Mouse (Mus musculus) spleen, postnatal 14 days (tissue): ENCODE measurements around the gene Zfp444.
"Not testable (repeated sequence)": the region's sequence is repeated elsewhere in the genome, so short reads cannot be mapped to it uniquely, and the experiment has no call there.

ENCODE experiments used
- DNase-seq, 2 experiments: peaks; one replicate each; pipeline ENCODE4 v3.0.0; 2021 to 2022; ENCODE audit warnings: low spot score in 2 of 2

The Zfp444 gene

DNA sequence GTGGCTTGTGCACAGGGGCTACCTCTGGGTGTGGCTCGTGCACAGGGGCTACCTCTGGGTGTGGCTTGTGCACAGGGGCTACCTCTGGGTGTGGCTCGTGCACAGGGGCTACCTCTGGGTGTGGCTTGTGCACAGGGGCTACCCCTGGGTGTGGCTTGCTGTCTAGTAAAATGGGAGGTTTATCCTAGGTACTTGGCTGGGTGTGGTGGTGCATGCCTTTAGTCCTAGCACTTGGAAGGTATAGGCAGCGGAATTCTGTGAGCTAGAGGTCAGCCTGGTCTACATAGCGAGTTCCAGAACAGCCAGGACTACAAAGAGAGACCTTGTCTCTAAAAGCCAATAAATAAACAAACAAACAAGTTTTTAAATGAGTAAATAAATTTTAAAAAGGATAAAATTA is 42.7 kb downstream of the Zfp444 start:
- not testable (repeated sequence) for DNase-seq

GRCm38 (mm10) chr7:6220147-6220546 is 48.1 kb downstream of the Zfp444 start:
- no peak for DNase-seq

GRCm38 (mm10) chr7:6221978-6222377 is 50.0 kb downstream of the Zfp444 start, which contains the start of gene Zscan5b:
Gene Zscan5b (plus strand): TSS chr7:6222278.
- no peak for DNase-seq

DNA sequence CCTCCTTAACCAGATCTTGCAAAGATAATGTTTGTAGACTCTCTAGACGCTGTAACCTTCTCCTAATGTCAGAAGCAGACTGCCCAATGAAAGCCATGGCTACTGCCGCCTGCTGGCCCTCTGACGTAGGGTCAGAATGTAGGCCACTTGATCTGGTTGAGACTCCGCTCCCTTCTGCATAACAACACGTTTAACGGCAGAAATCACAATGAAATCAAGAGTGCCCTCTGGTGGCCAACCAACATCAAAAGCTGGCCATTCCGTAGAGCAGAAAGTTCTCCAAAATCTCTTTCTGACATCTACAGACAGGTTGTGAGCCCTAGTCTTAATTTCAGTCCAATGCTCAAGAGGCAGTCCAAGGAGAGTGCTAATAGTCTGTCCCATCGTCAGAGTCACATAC is 56.5 kb downstream of the Zfp444 start:
- DNase-seq = not testable (repeated sequence)

GRCm38 (mm10) chr7:6239787-6240186 is 67.8 kb downstream of the Zfp444 start:
- no peak for DNase-seq

GRCm38 (mm10) chr7:6240841-6241425 is 68.9 kb downstream of the Zfp444 start:
- DNase-seq = peak in 1 of 2 experiments; percentile 21
